Mouse (Mus musculus): ENCODE measurements around the gene Hck. TPM values are rescaled to one million over a fixed set of nuclear protein-coding genes. Genes with fewer than 3 reads are reported as not detected.

The Hck gene
- total RNA-seq (2022): 1 to 10 TPM; 1.7 to 4.2 (median 2.7) TPM

GRCm38 (mm10) chr2:153108313-153109264 is at the start of gene Hck:
Gene Hck, plus strand, starts transcription at chr2:153108468.
- DNase-seq (ENCODE audit: low spot score in 2 of 2): no peak

DNA sequence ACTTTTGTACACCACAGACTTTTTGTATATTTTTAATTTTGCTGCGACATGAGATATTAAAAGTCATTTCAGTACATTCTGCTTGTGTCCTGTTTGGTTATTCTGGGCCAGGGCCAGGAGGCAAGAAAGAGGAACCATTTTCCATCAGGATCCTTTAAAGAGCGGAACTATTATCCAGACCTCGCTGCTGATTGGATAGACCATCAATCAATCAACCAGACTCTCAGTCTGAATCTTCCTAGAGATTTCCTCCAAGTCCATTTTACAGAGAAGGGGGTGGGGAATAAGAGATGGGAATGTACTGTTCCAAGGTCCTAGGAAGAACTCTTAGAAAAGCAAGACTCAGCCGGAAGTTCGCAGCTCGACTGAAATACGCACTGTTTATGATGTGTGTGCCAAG is 48.1 kb upstream of the Hck start:
- no peak for DNase-seq (ENCODE audit: low spot score in 2 of 2)

GRCm38 (mm10) chr2:153063394-153063793 is 44.9 kb upstream of the Hck start:
- no peak for DNase-seq (ENCODE audit: low spot score in 2 of 2)

GRCm38 (mm10) chr2:153064190-153064970 is 43.9 kb upstream of the Hck start:
- no peak for DNase-seq (ENCODE audit: low spot score in 2 of 2)

- no peak for DNase-seq (ENCODE audit: low spot score in 2 of 2)
Observed at GRCm38 (mm10) chr2:153065747-153066508, 42.3 kb upstream of the Hck start, which contains the start of gene Ccm2l. Gene Ccm2l, plus strand, starts transcription at chr2:153065955.

GRCm38 (mm10) chr2:153066991-153067390 is 41.3 kb upstream of the Hck start:
- no peak for DNase-seq (ENCODE audit: low spot score in 2 of 2)

- DNase-seq (ENCODE audit: low spot score in 2 of 2): no peak
Observed at GRCm38 (mm10) chr2:153070762-153071490, 37.3 kb upstream of the Hck start.

- DNase-seq (ENCODE audit: low spot score in 2 of 2): peak; percentile 15 to 71
Observed at GRCm38 (mm10) chr2:153071491-153072184, 36.6 kb upstream of the Hck start.

GRCm38 (mm10) chr2:153074651-153075050 is 33.6 kb upstream of the Hck start:
- no peak for DNase-seq (ENCODE audit: low spot score in 2 of 2)

GRCm38 (mm10) chr2:153075961-153076360 is 32.3 kb upstream of the Hck start:
- no peak for DNase-seq (ENCODE audit: low spot score in 2 of 2)

GRCm38 (mm10) chr2:153080841-153081523 is 27.3 kb upstream of the Hck start:
- DNase-seq (ENCODE audit: low spot score in 2 of 2): peak in 1 of 2 experiments; percentile 44

GRCm38 (mm10) chr2:153081866-153082265 is 26.4 kb upstream of the Hck start:
- DNase-seq (ENCODE audit: low spot score in 2 of 2): peak in 1 of 2 experiments; percentile 3

- peak in 1 of 2 experiments; percentile 3 for DNase-seq (ENCODE audit: low spot score in 2 of 2)
Observed at GRCm38 (mm10) chr2:153083275-153083674, 25.0 kb upstream of the Hck start.

GRCm38 (mm10) chr2:153083824-153084223 is 24.4 kb upstream of the Hck start:
- no peak for DNase-seq (ENCODE audit: low spot score in 2 of 2)

GRCm38 (mm10) chr2:153084261-153084976 is 23.8 kb upstream of the Hck start:
- peak in 1 of 2 experiments; percentile 7 for DNase-seq (ENCODE audit: low spot score in 2 of 2)

DNA sequence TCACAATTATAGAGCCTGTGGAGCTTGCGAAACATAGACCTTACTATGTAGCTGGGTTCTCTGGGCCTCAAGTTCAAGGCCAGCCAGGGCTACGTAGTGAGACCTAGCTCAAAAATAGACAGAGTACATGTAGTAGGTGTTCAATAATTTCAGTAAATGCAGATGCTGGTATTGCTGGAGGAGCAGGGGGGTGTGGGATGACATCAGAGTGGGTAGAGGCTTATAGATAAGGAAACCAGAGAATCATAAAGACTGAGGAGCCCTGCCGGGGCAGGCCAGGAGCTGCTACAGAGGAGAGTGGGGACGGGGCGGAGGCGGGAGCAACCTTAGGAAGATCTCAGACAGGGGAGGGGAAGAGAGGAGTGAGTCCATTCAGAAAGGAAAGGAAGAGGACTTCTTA is 22.7 kb upstream of the Hck start:
- DNase-seq (ENCODE audit: low spot score in 2 of 2): peak in 1 of 2 experiments; percentile 1

GRCm38 (mm10) chr2:153086166-153086565 is 22.1 kb upstream of the Hck start:
- peak in 1 of 2 experiments; percentile 1 for DNase-seq (ENCODE audit: low spot score in 2 of 2)

GRCm38 (mm10) chr2:153087091-153087490 is 21.2 kb upstream of the Hck start:
- peak in 1 of 2 experiments; percentile 38 for DNase-seq (ENCODE audit: low spot score in 2 of 2)

GRCm38 (mm10) chr2:153089316-153089715 is 19.0 kb upstream of the Hck start:
- peak in 1 of 2 experiments; percentile 1 for DNase-seq (ENCODE audit: low spot score in 2 of 2)

All from left cerebral cortex, adult 8-10 months (tissue).